Mouse (Mus musculus) bone marrow macrophage, adult 2 months (primary cell): ENCODE measurements around the gene Stag1.

Experiments
- CTCF ChIP-seq: IDR thresholded peaks from 2 replicates; pipeline ENCODE4 v1.5.1; 2012; ENCODE audit warnings: low read depth, mild to moderate bottlenecking, low read length, moderate library complexity
- POLR2A ChIP-seq: IDR thresholded peaks from 2 replicates; pipeline ENCODE4 v1.6.1; 2012; ENCODE audit warnings: mild to moderate bottlenecking, low read depth, low read length, borderline replicate concordance

DNA sequence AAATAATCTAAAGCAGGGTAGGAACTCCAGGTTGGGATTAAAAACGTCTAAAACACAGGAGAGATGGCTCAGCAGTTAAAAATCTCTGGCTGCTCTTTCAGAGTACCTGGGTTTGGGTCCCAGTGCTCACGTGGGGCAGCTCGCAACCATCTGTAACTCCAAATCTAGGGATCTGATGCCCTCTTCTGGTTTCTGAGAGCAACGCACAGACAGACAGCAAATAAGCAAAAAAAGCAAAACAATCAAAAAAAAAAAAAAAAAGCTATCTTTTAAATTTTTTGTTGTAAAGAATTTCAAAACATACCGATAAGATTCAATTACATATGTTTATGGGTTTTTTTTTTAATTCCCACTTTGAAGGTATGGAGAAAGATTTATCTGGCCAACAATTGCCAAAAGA, 405.7 kb downstream of the Stag1 start:
- no peak for TF ChIP-seq POLR2A
- no peak for TF ChIP-seq CTCF
